Mouse (Mus musculus) splenic B cell, adult 2 months (primary cell): ENCODE data around the gene Cyp4x1.
A peak's percentile ranks its signal among the peaks of the same experiment; 100 is the strongest.

Source experiments
- DNase-seq: peaks from one replicate; pipeline ENCODE4 v3.0.0-alpha.2; 2011; ENCODE audit warnings: low read depth, low spot score
- H3K27me3 ChIP-seq: 2 replicates; pipeline ENCODE4 v1.6.1; 2012; ENCODE audit warnings: mild to moderate bottlenecking, low read length, moderate library complexity, mixed read lengths; ENCODE audit not compliant: control insufficient read depth, poor library complexity, insufficient read depth, severe bottlenecking
- H3K36me3 ChIP-seq: 2 replicates; pipeline ENCODE4 v1.6.1; 2012; ENCODE audit warnings: mild to moderate bottlenecking, low read length, moderate library complexity, mixed read lengths; ENCODE audit not compliant: control insufficient read depth, poor library complexity, insufficient read depth, severe bottlenecking

Gene Cyp4x1

GRCm38 (mm10) chr4:115078892-115079820 is 54.9 kb downstream of the Cyp4x1 start:
- Histone ChIP-seq H3K36me3 (no peaks in the 10 kb centered on the region), H3K27me3 (no peaks in the 10 kb centered on the region)
- DNase-seq, result no peak

- no peak for DNase-seq
- no peaks in the 10 kb centered on the region for H3K27me3 ChIP-seq
- H3K36me3 ChIP-seq, result no peaks in the 10 kb centered on the region
These were observed 58.7 kb downstream of the Cyp4x1 start for GRCm38 (mm10) chr4:115075204-115075915.

GRCm38 (mm10) chr4:115074789-115075188 is 59.3 kb downstream of the Cyp4x1 start:
- Histone ChIP-seq H3K36me3 (no peaks in the 10 kb centered on the region), H3K27me3 (no peaks in the 10 kb centered on the region)
- no peak for DNase-seq

GRCm38 (mm10) chr4:115071668-115072067 is 62.4 kb downstream of the Cyp4x1 start:
- Histone ChIP-seq H3K27me3 (no peaks in the 10 kb centered on the region), H3K36me3 (no peaks in the 10 kb centered on the region)
- DNase-seq, result no peak

- no peaks in the 10 kb centered on the region; the same call in 1 of the 2 replicates for H3K27me3 ChIP-seq
- DNase-seq, result no peak
- no peaks in the 10 kb centered on the region for H3K36me3 ChIP-seq
These were observed 70.4 kb downstream of the Cyp4x1 start for GRCm38 (mm10) chr4:115063518-115064239.

- Histone ChIP-seq H3K36me3 (no peaks in the 10 kb centered on the region), H3K27me3 (no peaks in the 10 kb centered on the region; the same call in 1 of the 2 replicates)
- peak; percentile 23 for DNase-seq
These were observed 71.1 kb downstream of the Cyp4x1 start for GRCm38 (mm10) chr4:115062875-115063517.

- no peak for DNase-seq
- no peaks in the 10 kb centered on the region; the same call in 1 of the 2 replicates for H3K27me3 ChIP-seq
These were observed 71.6 kb downstream of the Cyp4x1 start for GRCm38 (mm10) chr4:115062540-115062874.

GRCm38 (mm10) chr4:115060753-115061152 is 73.3 kb downstream of the Cyp4x1 start:
- no peak for DNase-seq
- H3K36me3 ChIP-seq, result no peaks in the 10 kb centered on the region
- H3K27me3 ChIP-seq, result no peaks in the 10 kb centered on the region; the same call in none of the 2 replicates

More at GRCm38 (mm10) chr4:115062540-115062874, 71.6 kb downstream of the Cyp4x1 start:
- no peaks in the 10 kb centered on the region for H3K36me3 ChIP-seq

- no peaks in the 10 kb centered on the region for H3K36me3 ChIP-seq
- no peaks in the 10 kb centered on the region; the same call in none of the 2 replicates for H3K27me3 ChIP-seq
- no peak for DNase-seq
These were observed 74.2 kb downstream of the Cyp4x1 start for GRCm38 (mm10) chr4:115059871-115060270.

- no peak for DNase-seq
- Histone ChIP-seq H3K36me3 (no peaks in the 10 kb centered on the region), H3K27me3 (no peaks in the 10 kb centered on the region; the same call in none of the 2 replicates)
These were observed 75.0 kb downstream of the Cyp4x1 start for GRCm38 (mm10) chr4:115058871-115059590.

GRCm38 (mm10) chr4:115058317-115058761 is 75.7 kb downstream of the Cyp4x1 start:
- Histone ChIP-seq H3K27me3 (no peaks in the 10 kb centered on the region; the same call in none of the 2 replicates), H3K36me3 (no peaks in the 10 kb centered on the region)
- peak; percentile 34 for DNase-seq

GRCm38 (mm10) chr4:115057674-115058316 is 76.3 kb downstream of the Cyp4x1 start:
- peak; percentile 18 for DNase-seq
- Histone ChIP-seq H3K36me3 (no peaks in the 10 kb centered on the region), H3K27me3 (no peaks in the 10 kb centered on the region; the same call in 1 of the 2 replicates)

GRCm38 (mm10) chr4:115056921-115057673 is 77.0 kb downstream of the Cyp4x1 start:
- peak; percentile 53 for DNase-seq

More at GRCm38 (mm10) chr4:115056921-115057673, 77.0 kb downstream of the Cyp4x1 start:
- Histone ChIP-seq H3K27me3 (no peaks in the 10 kb centered on the region; the same call in 1 of the 2 replicates), H3K36me3 (no peaks in the 10 kb centered on the region)
